Mouse (Mus musculus) limb, embryonic 15.5 days (tissue): ENCODE data around the gene Slc2a8. TPM values are rescaled to one million over a fixed set of nuclear protein-coding genes. Genes with fewer than 3 reads are reported as not detected.
"Not testable (repeated sequence)": the region's sequence is repeated elsewhere in the genome, so short reads cannot be mapped to it uniquely, and the experiment has no call there.

Source experiments
- ATAC-seq: fragments of 200-750 bp; cut with Nextera tagmentation; 2 replicates; pipeline ENCODE4 v1.8.0; 2017; ENCODE audit warnings: low read depth, moderate TSS enrichment; ENCODE audit not compliant: insufficient number of reproducible peaks, low FRiP score, low TSS enrichment
- H3K27ac ChIP-seq: fragments of 300-500 bp; sonication (generic); 2 replicates; pipeline ENCODE4 v1.5.1; 2015; ENCODE audit warnings: moderate library complexity, mild to moderate bottlenecking, inconsistent platforms
- H3K27me3 ChIP-seq: fragments of 300-500 bp; sonication (generic); 2 replicates; pipeline ENCODE4 v1.6.1; 2015; ENCODE audit warnings: inconsistent platforms
- H3K36me3 ChIP-seq: fragments of 300-500 bp; sonication (generic); 2 replicates; pipeline ENCODE4 v1.6.1; 2015; ENCODE audit warnings: inconsistent platforms
- H3K4me1 ChIP-seq: fragments of 300-500 bp; sonication (generic); 2 replicates; pipeline ENCODE4 v1.6.1; 2015; ENCODE audit warnings: inconsistent platforms
- H3K4me2 ChIP-seq: fragments of 300-500 bp; sonication (generic); 2 replicates; pipeline ENCODE4 v1.6.1; 2015; ENCODE audit warnings: mild to moderate bottlenecking, inconsistent platforms
- H3K4me3 ChIP-seq: fragments of 300-500 bp; sonication (generic); 2 replicates; pipeline ENCODE4 v1.5.1; 2015; ENCODE audit warnings: mild to moderate bottlenecking, inconsistent platforms
- H3K9ac ChIP-seq: fragments of 300-500 bp; sonication (generic); 2 replicates; pipeline ENCODE4 v1.6.1; 2015; ENCODE audit warnings: inconsistent platforms
- H3K9me3 ChIP-seq: fragments of 300-500 bp; sonication (generic); 2 replicates; pipeline ENCODE4 v1.6.1; 2016; ENCODE audit warnings: inconsistent platforms
- WGBS: fragments of 180-500 bp; shearing (Covaris S2); methylation state at CpG from one replicate; pipeline ENCODE4 v1.1.7; 2015; 5-methylcytosine and 5-hydroxymethylcytosine counted together
- polyA plus RNA-seq: library from polyadenylated mRNA; unstranded; fragments of >200 nt; fragmentation: Nextera tagmentation; extraction: Ambion mirVana; gene quantifications from 2 replicates; pipeline ENCODE4 v1.2.1, GENCODE M21; 2015

The Slc2a8 gene
- 22.1 and 22.4 TPM in 2 replicates for polyA plus RNA-seq

DNA sequence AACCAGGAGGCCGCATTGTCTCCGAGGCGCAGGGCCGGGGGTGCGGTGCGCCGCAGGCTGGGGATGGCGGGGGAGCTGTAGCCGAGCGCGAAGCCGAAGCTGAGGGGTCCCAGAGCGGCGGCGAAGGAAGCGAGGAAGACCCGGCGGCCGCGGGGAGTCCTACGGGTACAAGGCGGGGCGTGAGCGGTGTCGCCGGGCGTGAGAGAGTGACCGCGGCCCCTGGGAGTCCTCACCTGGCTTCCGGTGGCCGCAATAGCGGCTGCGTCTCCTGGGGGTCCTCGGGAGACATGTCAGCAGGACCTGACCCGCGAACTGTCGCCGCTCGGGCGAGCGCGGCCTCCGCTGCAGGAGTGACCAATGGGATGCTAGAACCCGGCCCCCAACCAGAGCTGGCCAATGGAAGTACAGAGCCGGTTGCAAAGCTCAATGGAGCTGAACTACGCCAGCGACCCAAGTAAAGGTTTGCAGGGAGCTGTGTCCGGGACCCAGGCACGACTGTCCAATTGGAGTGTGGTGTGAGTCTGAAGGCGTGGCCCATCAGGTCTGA is at the start of gene Slc2a8:
Gene Slc2a8 (minus strand): TSS at position 359 of the 547 bp plus-strand sequence.
- peak within 1 kb of the TSS; percentile 69 for H3K27ac ChIP-seq
- no peaks in the 10 kb centered on the region; the same call in 1 of the 2 replicates for H3K36me3 ChIP-seq
- H3K4me2 ChIP-seq: peak within 1 kb of the TSS; percentile 99
- peak; percentile 96 for ATAC-seq
- no peaks in the 10 kb centered on the region for H3K9me3 ChIP-seq
- H3K4me1 ChIP-seq: peaks cover 19% of the 10 kb centered on the region
- no peaks in the 10 kb centered on the region for H3K27me3 ChIP-seq
- H3K4me3 ChIP-seq: peak within 1 kb of the TSS; percentile 82
- under 1% methylated on average over 50 of the region's 50 CpGs for WGBS
- peak within 1 kb of the TSS; percentile 90 for H3K9ac ChIP-seq

GRCm38 (mm10) chr2:33025040-33025439 is 43.2 kb upstream of the Slc2a8 start:
- WGBS: 79% methylated on average over 4 of the region's 4 CpGs
- H3K9ac ChIP-seq: no peak overlapping the region
- H3K9me3 ChIP-seq: no peaks in the 10 kb centered on the region
- H3K4me3 ChIP-seq: no peak overlapping the region
- no peak overlapping the region for H3K27ac ChIP-seq
- H3K4me2 ChIP-seq: no peak overlapping the region
- H3K36me3 ChIP-seq: peaks cover 4% of the 10 kb centered on the region; the same call in 1 of the 2 replicates
- H3K27me3 ChIP-seq: no peaks in the 10 kb centered on the region
- no peak for ATAC-seq
- no peaks in the 10 kb centered on the region for H3K4me1 ChIP-seq

- no peak for ATAC-seq
- WGBS: 66% methylated on average over 10 of the region's 10 CpGs
- no peak overlapping the region for H3K4me2 ChIP-seq
- no peaks in the 10 kb centered on the region for H3K27me3 ChIP-seq
- H3K4me1 ChIP-seq: no peaks in the 10 kb centered on the region
- no peak overlapping the region for H3K9ac ChIP-seq
- no peak overlapping the region for H3K4me3 ChIP-seq
- no peak overlapping the region for H3K27ac ChIP-seq
- H3K36me3 ChIP-seq: peaks cover 4% of the 10 kb centered on the region; the same call in 1 of the 2 replicates
- no peaks in the 10 kb centered on the region for H3K9me3 ChIP-seq
Observed at GRCm38 (mm10) chr2:33024564-33024963, 42.7 kb upstream of the Slc2a8 start.

GRCm38 (mm10) chr2:33022846-33023245 is 41.0 kb upstream of the Slc2a8 start:
- WGBS: 79% methylated on average over 6 of the region's 6 CpGs
- ATAC-seq: no peak

GRCm38 (mm10) chr2:33018026-33018425 is 36.1 kb upstream of the Slc2a8 start:
- Histone ChIP-seq H3K4me1 (no peaks in the 10 kb centered on the region), H3K9me3 (no peaks in the 10 kb centered on the region), H3K4me2 (no peak overlapping the region), H3K36me3 (no peaks in the 10 kb centered on the region), H3K4me3 (no peak overlapping the region), H3K9ac (no peak overlapping the region), H3K27ac (no peak overlapping the region), H3K27me3 (no peaks in the 10 kb centered on the region)
- ATAC-seq: no peak
- 3% methylated on average over 6 of the region's 6 CpGs for WGBS

More at GRCm38 (mm10) chr2:33022846-33023245, 41.0 kb upstream of the Slc2a8 start:
- Histone ChIP-seq H3K27ac (no peak overlapping the region), H3K4me2 (no peak overlapping the region), H3K4me3 (no peak overlapping the region), H3K9ac (no peak overlapping the region), H3K4me1 (no peaks in the 10 kb centered on the region), H3K36me3 (peaks cover 4% of the 10 kb centered on the region; the same call in 1 of the 2 replicates), H3K27me3 (no peaks in the 10 kb centered on the region), H3K9me3 (no peaks in the 10 kb centered on the region)

DNA sequence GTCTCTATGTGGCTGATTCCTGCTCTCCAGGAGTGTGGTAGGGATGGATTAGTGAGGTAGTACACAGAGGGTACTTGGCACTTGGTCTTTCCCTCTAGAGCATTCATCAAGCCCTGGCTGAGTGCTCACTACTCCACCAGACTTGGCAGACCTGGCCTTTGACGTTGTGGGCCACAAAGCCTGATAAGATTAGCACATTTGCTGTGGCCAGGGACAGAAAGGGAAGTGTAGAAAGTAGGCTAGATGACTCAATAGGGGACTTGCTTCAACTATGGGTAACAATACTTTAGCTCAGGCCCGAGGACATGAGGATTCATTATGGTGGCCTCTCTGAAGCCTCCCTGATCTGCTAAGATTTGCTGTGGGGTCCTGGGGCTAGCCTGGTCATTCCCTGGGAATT is 35.3 kb upstream of the Slc2a8 start:
- WGBS: 71% methylated on average over 2 of the region's 2 CpGs
- ATAC-seq: no peak
- no peak overlapping the region for H3K4me3 ChIP-seq

GRCm38 (mm10) chr2:33014877-33015276 is 33.0 kb upstream of the Slc2a8 start:
- 90% methylated on average over 5 of the region's 5 CpGs for WGBS
- Histone ChIP-seq H3K27me3 (no peaks in the 10 kb centered on the region), H3K9ac (no peak overlapping the region), H3K4me3 (no peak overlapping the region), H3K36me3 (no peaks in the 10 kb centered on the region), H3K4me1 (no peaks in the 10 kb centered on the region), H3K27ac (no peak overlapping the region), H3K4me2 (no peak overlapping the region), H3K9me3 (no peaks in the 10 kb centered on the region)
- ATAC-seq: no peak

More for the DNA sequence above, 35.3 kb upstream of the Slc2a8 start:
- Histone ChIP-seq H3K27ac (no peak overlapping the region), H3K9ac (no peak overlapping the region), H3K4me2 (no peak overlapping the region), H3K9me3 (no peaks in the 10 kb centered on the region), H3K36me3 (no peaks in the 10 kb centered on the region), H3K27me3 (no peaks in the 10 kb centered on the region), H3K4me1 (no peaks in the 10 kb centered on the region)

DNA sequence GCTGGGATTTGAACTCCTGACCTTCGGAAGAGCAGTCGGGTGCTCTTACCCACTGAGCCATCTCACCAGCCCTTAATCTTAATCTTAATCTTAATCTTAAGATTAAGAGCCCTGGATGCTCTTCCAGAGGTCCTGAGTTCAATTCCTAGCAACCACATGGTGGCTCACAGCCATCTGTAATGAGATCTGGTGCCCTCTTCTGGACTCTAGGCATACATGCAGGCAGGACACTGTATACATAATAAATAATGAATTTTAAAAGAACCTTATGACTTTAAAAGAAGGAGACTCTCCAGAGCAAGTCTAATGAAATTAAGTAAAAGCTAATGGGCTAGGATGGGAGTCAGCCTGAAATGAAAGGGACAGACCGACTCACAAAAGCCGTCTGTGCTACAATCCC is 27.2 kb upstream of the Slc2a8 start:
- WGBS: 85% methylated on average over 4 of the region's 4 CpGs
- H3K4me3 ChIP-seq, H3K36me3 ChIP-seq, H3K27ac ChIP-seq, H3K9ac ChIP-seq, H3K27me3 ChIP-seq, H3K9me3 ChIP-seq, ATAC-seq, H3K4me1 ChIP-seq, H3K4me2 ChIP-seq: not testable (repeated sequence)

DNA sequence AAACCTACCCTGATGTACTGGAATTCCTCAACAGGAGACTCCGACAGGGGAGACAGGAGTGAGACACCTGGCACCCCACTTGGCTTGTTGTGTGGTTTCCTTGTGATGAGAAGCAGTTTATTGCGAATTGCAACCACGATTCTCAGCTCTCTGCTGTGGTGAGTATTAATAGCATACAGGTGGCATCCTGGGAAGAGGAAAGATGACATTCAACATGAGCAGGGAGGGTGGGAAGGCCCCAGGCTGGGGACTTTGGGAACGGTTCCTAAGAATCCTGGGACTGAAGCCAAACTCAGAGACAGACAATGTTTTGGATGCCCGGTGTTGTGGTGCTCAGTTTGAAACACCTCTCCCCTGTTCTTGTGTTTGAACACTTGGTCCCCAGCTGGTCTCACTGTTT is 23.2 kb upstream of the Slc2a8 start:
- Histone ChIP-seq H3K9me3 (no peaks in the 10 kb centered on the region), H3K4me1 (no peaks in the 10 kb centered on the region), H3K27me3 (no peaks in the 10 kb centered on the region), H3K27ac (no peak overlapping the region), H3K4me2 (no peak overlapping the region), H3K36me3 (peaks cover 6% of the 10 kb centered on the region; the same call in 1 of the 2 replicates), H3K9ac (no peak overlapping the region), H3K4me3 (no peak overlapping the region)
- ATAC-seq: no peak
- WGBS: 56% methylated on average over 5 of the region's 5 CpGs

DNA sequence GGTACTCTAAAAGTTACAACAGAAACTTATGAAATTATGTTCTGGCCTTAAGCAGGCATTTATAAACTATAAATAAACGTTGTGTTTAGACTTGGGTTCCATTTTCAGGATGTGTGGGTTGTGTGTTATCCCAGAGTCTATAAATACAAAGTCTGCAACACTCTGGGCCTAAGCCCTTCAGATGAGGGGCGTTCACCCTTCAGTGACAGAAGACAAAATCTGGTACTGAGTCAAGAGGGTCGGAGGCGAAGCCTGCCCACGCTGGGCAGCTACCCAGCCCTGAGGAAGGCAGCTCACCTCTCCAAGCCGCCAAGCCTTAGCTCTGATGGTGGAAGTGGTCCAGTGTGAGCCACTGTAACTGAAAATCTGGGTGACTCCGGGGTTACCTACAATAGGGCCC is 20.3 kb upstream of the Slc2a8 start:
- H3K4me1 ChIP-seq: no peaks in the 10 kb centered on the region
- ATAC-seq: no peak
- H3K4me2 ChIP-seq: no peak overlapping the region
- no peak overlapping the region for H3K27ac ChIP-seq
- H3K9me3 ChIP-seq: no peaks in the 10 kb centered on the region
- H3K4me3 ChIP-seq: no peak overlapping the region
- H3K36me3 ChIP-seq: peaks cover 6% of the 10 kb centered on the region; the same call in 1 of the 2 replicates
- H3K9ac ChIP-seq: no peak overlapping the region
- 78% methylated on average over 7 of the region's 7 CpGs for WGBS
- no peaks in the 10 kb centered on the region for H3K27me3 ChIP-seq

DNA sequence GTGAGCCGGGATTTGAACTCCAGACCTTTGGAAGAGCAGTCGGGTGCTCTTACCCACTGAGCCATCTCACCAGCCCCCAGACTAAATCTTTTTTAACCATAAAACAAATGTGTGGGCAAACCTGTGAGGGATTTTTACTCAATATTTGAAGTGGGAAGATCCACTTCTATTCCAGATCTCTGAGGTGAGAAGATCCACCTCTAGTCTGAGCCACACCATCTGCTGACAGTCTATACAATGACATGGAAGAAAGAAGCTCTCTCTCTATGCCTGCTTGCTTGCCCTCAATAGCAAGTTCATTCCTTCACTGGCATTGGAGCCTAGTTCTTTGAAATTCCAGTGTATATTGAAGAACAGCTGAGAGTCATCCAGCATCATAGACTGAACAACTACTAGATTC is 17.9 kb upstream of the Slc2a8 start:
- no peaks in the 10 kb centered on the region for H3K36me3 ChIP-seq
- WGBS: 86% methylated on average over 2 of the region's 2 CpGs
- H3K4me1 ChIP-seq: no peaks in the 10 kb centered on the region
- H3K27ac ChIP-seq: no peak overlapping the region
- H3K9ac ChIP-seq: no peak overlapping the region
- ATAC-seq: no peak
- H3K4me3 ChIP-seq: no peak overlapping the region
- H3K4me2 ChIP-seq: no peak overlapping the region
- no peaks in the 10 kb centered on the region for H3K9me3 ChIP-seq
- H3K27me3 ChIP-seq: no peaks in the 10 kb centered on the region

DNA sequence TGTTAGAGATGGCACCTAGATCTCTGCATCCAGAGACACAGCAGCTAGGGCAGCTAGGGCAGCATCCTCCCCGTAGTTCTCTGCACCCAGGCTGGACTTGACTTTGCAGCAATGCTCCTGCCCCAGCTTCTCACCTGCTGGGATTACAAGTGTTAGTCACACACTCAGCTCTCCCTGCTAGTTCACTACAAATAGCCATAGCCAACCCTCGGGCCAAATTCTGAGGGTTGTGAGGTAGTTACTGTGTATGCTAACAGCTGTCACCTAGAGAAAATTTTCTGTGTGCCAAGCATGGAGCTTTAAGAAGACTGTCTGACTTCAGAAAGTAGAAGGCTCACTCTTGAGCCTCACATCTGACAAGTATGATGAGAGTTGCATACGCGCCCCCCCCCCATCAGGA is 15.9 kb upstream of the Slc2a8 start:
- Histone ChIP-seq H3K27me3 (no peaks in the 10 kb centered on the region), H3K36me3 (no peaks in the 10 kb centered on the region), H3K4me3 (no peak overlapping the region), H3K27ac (no peak overlapping the region), H3K4me1 (no peaks in the 10 kb centered on the region), H3K9ac (no peak overlapping the region), H3K9me3 (no peaks in the 10 kb centered on the region), H3K4me2 (no peak overlapping the region)
- WGBS: 66% methylated on average over 4 of the region's 4 CpGs
- no peak for ATAC-seq

- Histone ChIP-seq H3K4me3 (no peak overlapping the region), H3K4me2 (no peak overlapping the region), H3K9me3 (no peaks in the 10 kb centered on the region), H3K27ac (no peak overlapping the region), H3K9ac (no peak overlapping the region), H3K4me1 (no peaks in the 10 kb centered on the region), H3K36me3 (no peaks in the 10 kb centered on the region), H3K27me3 (no peaks in the 10 kb centered on the region)
- ATAC-seq: no peak
- 77% methylated on average over 6 of the region's 6 CpGs for whole genome bisulfite sequencing
Observed at GRCm38 (mm10) chr2:32997081-32997480, 15.2 kb upstream of the Slc2a8 start.
